13 mouse cellular contexts compared by ENCODE assay signal in the genomic region with DNA sequence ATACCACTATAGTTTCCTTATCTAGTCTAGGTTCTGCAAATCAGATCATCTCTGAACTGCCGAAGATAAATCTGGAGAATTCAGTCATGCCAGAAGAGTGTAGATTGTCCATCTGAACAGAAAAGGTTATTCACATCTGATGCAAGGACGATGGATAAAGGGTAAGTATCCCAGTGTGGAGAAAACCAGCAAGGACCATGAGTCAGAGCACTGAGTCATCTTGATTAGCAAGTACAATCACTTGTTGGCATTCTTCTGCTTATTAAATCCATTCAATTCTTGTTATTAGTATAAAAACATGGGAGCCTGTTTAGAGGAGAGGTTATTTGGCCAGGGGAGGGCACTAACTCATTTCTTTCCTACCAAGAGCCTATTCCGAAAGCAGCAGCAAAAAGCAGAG.
"Had no signal": no experiment of that assay in that cellular context is flagged by ENCODE, and none has a peak within 500 bp of the region (broad histone marks: within the 10 kb centered on the region; RNA-seq: fewer than 3 reads in every experiment).

No protein-coding gene starts in this region.

- H3K36me3 ChIP-seq: kidney, embryonic 15.5 days; limb, embryonic 15.5 days; liver, embryonic 12.5 days; midbrain, embryonic 15.5 days; neural tube, embryonic 15.5 days had no signal

- H3K4me1 ChIP-seq: kidney, embryonic 15.5 days; limb, embryonic 15.5 days; liver, embryonic 12.5 days; megakaryocyte, embryonic 14.5 days; midbrain, embryonic 15.5 days; neural tube, embryonic 15.5 days had no signal

- H3K9ac ChIP-seq: kidney, embryonic 15.5 days; limb, embryonic 15.5 days; liver, embryonic 12.5 days; lung, embryonic 14.5 days; midbrain, embryonic 15.5 days; neural tube, embryonic 15.5 days had no signal

- H3K27me3 ChIP-seq: kidney, embryonic 15.5 days; limb, embryonic 15.5 days; liver, embryonic 12.5 days; megakaryocyte, embryonic 14.5 days; midbrain, embryonic 15.5 days; neural tube, embryonic 15.5 days had no signal

- ATAC-seq: liver, embryonic 12.5 days; midbrain, embryonic 15.5 days had no signal

- DNase-seq: kidney, postnatal 14 days; lung, embryonic 14.5 days; lung, postnatal 14 days; thymus, postnatal 4 days had no signal

- H3K4me3 ChIP-seq: kidney, embryonic 15.5 days; limb, embryonic 15.5 days; liver, embryonic 12.5 days; megakaryocyte, embryonic 14.5 days; midbrain, embryonic 15.5 days; neural tube, embryonic 15.5 days had no signal

- H3K4me2 ChIP-seq: kidney, embryonic 15.5 days; limb, embryonic 15.5 days; liver, embryonic 12.5 days; lung, embryonic 14.5 days; midbrain, embryonic 11.5 days; midbrain, embryonic 15.5 days; neural tube, embryonic 15.5 days had no signal

- H3K9me3 ChIP-seq: kidney, embryonic 15.5 days; limb, embryonic 15.5 days; liver, embryonic 12.5 days; midbrain, embryonic 15.5 days; neural tube, embryonic 15.5 days had no signal

- H3K27ac ChIP-seq: kidney, embryonic 15.5 days; limb, embryonic 15.5 days; liver, embryonic 12.5 days; macrophage; midbrain, embryonic 15.5 days; neural tube, embryonic 15.5 days; stomach, postnatal 0 days had no signal
